Mouse (Mus musculus) liver, adult 2 months (tissue): ENCODE results near the gene Stx11.

Experiments used
- CTCF ChIP-seq: fragments of 200-500 bp; IDR thresholded peaks from 2 replicates; pipeline ENCODE4 v1.5.1; 2011; ENCODE audit warnings: low read depth, low read length, control low read depth
- POLR2A ChIP-seq: fragments of 200-500 bp; IDR thresholded peaks from 2 replicates; pipeline ENCODE4 v1.6.1; 2011; ENCODE audit warnings: low read length, control low read depth; ENCODE audit not compliant: insufficient read depth; ENCODE audit errors: extremely low read depth

DNA sequence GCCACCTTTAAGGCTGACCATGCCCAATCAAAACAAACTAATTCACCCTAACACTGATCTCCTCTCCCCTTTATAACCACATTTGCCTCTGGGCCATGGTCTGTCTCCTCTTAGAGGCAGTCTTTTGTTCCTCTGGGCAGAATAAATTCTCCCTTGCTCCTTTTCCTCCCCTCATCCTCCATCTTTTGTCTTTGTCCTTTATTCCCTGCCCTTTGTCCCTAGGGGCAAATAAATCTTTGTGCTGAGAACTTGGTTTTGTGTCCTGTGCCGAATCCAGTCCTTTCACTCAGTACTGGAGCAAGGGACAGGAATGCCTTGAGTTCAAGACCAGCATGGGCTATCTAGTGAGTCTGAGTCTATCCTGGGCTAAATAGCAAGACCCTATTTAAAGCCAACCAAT, 46.5 kb downstream of the Stx11 start:
- no peak for TF ChIP-seq CTCF
- no peak for TF ChIP-seq POLR2A
